Mouse (Mus musculus): ENCODE measurements around the gene Gm9887. TPM values are rescaled to one million over a fixed set of nuclear protein-coding genes. Genes with fewer than 3 reads are reported as not detected.

Gm9887 gene
- total RNA-seq (2017) = 0.69 and 2.5 TPM in 2 replicates

- ATAC-seq (replicated peaks in 1 of 2; ENCODE audit: insufficient read depth in 1 of 2, low FRiP score in 2 of 2, low TSS enrichment in 1 of 2, low read depth in 1 of 2, poor library complexity in 2 of 2, severe bottlenecking in 2 of 2) = peak; percentile 78 to 84
Measured at GRCm38 (mm10) chr12:69371854-69372671, at the start of gene Gm9887, which contains the start of gene Arf6. TSS of gene Gm9887 (minus strand) at chr12:69372458. TSS of gene Arf6 (plus strand) at chr12:69372150.

DNA sequence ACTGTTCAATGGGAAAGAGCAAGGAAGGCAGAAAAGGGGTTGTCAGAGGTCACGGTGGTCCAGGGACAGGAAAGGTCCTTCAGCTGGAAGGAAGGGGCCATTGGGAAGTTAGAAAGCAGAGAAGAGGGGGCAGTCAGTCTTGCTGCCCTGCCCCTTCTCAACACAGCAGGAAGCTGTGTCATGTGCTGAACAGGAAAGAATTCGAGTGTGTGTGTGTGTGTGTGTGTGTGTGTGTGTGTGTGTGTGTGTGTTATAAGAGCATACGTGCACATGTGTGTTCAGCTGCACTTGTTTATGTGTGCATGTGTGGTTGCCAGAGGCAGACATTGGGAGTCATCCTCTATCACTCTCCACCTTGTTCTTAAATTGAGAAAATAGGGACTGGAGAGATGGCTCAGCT, 48.5 kb upstream of the Gm9887 start:
- no peak for ATAC-seq (replicated peaks in 1 of 2; ENCODE audit: insufficient read depth in 1 of 2, low FRiP score in 2 of 2, low TSS enrichment in 1 of 2, low read depth in 1 of 2, poor library complexity in 2 of 2, severe bottlenecking in 2 of 2)

DNA sequence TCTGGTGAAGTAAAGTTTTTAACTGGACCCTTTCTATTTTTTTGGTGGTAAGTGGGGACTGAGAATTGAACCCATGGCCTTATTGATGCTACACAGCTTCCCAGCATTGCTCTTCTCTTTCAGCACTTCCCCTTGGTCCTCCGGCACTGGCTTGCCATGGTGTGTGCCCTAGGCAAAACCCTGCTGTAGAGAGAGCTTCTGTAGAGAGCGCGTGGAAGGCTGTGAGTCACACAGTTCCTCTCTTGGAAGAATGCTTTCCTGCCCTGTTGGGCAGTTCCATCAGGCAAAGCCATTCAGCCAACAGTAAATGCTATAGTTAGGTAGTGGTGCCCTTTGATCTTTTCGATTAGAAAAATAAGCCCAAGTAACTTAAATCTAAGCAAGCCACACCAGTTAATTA, 47.3 kb upstream of the Gm9887 start:
- ATAC-seq (replicated peaks in 1 of 2; ENCODE audit: insufficient read depth in 1 of 2, low FRiP score in 2 of 2, low TSS enrichment in 1 of 2, low read depth in 1 of 2, poor library complexity in 2 of 2, severe bottlenecking in 2 of 2) = no peak

GRCm38 (mm10) chr12:69419017-69419605, 46.9 kb upstream of the Gm9887 start:
- ATAC-seq (replicated peaks in 1 of 2; ENCODE audit: insufficient read depth in 1 of 2, low FRiP score in 2 of 2, low TSS enrichment in 1 of 2, low read depth in 1 of 2, poor library complexity in 2 of 2, severe bottlenecking in 2 of 2) = no peak

DNA sequence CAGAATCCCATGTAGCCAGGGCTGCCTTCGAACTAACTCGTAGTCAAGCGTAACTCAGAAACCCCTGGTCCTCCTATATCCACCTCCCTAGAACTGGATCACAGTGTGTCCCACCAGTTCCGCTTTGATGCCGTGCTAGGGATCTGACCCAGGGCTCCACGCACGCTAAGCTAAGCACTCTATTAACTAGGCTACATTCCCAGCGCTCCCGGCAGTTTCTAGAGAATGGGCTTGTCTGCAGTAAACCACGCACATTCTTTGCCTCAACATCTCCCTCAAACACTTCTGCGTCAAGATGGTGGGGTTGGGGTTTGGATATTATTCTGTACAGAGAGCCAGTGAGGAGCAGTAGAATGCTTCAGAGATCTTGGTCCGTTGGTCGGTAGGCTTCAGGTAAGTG, 46.3 kb upstream of the Gm9887 start:
- no peak for ATAC-seq (replicated peaks in 1 of 2; ENCODE audit: insufficient read depth in 1 of 2, low FRiP score in 2 of 2, low TSS enrichment in 1 of 2, low read depth in 1 of 2, poor library complexity in 2 of 2, severe bottlenecking in 2 of 2)

GRCm38 (mm10) chr12:69417701-69418291, 45.5 kb upstream of the Gm9887 start:
- no peak; a peak in 1 of 4 replicates for ATAC-seq (replicated peaks in 1 of 2; ENCODE audit: insufficient read depth in 1 of 2, low FRiP score in 2 of 2, low TSS enrichment in 1 of 2, low read depth in 1 of 2, poor library complexity in 2 of 2, severe bottlenecking in 2 of 2)

DNA sequence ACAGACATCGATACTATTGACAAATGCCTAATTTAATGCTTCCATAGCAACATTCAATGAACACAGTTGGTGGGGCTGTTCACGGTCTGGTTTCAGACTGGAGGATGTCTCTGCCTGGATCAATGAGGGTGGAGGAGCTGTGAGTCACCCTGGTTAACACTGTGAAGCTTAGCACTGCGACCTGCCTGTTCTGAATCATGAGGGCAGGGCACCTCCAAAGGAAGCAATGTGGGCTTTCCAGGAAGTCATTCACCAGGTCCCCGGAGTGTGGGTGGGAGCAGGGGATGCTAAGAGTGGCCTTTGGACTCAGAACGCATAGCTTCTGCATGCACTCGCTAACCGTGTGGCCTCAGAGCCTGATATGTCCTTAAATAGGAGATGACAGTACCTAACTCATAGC, 44.5 kb upstream of the Gm9887 start:
- peak in 1 of 2 experiments; percentile 49; a peak in 2 of 4 replicates for ATAC-seq (replicated peaks in 1 of 2; ENCODE audit: insufficient read depth in 1 of 2, low FRiP score in 2 of 2, low TSS enrichment in 1 of 2, low read depth in 1 of 2, poor library complexity in 2 of 2, severe bottlenecking in 2 of 2)

DNA sequence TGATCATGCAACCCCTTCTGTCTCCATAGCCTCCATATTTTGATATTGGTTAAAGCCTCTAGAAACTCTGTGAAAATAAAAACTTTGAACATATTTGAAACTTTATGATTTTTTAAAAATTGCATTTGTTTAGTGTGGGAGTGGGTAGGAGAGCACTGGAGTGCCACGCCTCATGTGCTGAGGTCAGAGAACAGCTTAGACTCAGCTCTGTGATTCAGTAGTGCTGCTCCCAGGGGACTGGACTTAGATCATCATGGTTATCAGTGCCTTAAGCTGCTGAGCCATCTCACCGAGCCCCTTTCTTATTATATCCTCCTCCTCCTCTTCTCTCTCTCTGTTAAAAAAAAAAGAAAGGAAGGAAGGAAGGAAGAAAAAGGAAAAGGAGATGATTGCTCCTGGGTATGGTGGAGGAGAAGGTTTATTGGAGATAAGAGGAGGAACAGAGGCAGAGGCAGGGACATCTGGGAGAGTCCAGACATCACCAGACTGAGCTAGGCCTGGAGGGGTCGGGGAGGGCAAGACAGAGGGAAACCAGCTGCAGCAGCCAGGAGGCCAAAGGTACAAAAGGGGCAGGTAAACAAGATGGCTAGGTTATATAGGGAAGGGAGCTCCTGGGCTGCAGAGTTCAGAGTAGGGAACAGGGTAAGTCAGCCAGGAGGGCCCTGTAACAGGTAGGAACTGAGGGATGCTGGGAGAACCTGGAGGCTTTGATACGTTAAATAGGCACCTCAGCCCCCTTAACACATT, 42.7 kb upstream of the Gm9887 start:
- ATAC-seq (replicated peaks in 1 of 2; ENCODE audit: insufficient read depth in 1 of 2, low FRiP score in 2 of 2, low TSS enrichment in 1 of 2, low read depth in 1 of 2, poor library complexity in 2 of 2, severe bottlenecking in 2 of 2) = no peak

GRCm38 (mm10) chr12:69413303-69413702, 41.0 kb upstream of the Gm9887 start:
- no peak for ATAC-seq (replicated peaks in 1 of 2; ENCODE audit: insufficient read depth in 1 of 2, low FRiP score in 2 of 2, low TSS enrichment in 1 of 2, low read depth in 1 of 2, poor library complexity in 2 of 2, severe bottlenecking in 2 of 2)

DNA sequence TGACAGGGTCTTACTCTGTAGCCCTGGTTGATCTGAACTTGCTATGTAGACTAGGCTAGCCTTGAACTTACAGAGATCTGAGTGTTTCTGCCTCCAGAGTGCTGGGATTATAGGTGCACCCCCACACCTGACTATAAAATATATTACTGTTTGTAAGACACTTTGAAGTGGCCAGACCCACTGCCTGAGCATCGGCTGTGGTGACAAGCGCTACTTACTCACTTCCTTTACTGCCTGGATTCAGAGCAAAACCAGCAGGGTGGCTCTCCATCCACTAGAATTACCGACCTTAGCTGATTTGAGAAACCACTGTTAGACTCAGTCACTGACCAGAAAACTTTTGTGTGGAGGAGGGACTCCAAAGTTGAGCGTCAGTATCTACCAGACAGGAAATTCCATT, 39.7 kb upstream of the Gm9887 start:
- ATAC-seq (replicated peaks in 1 of 2; ENCODE audit: insufficient read depth in 1 of 2, low FRiP score in 2 of 2, low TSS enrichment in 1 of 2, low read depth in 1 of 2, poor library complexity in 2 of 2, severe bottlenecking in 2 of 2) = peak; percentile 30 to 44; a peak in 2 of 4 replicates

DNA sequence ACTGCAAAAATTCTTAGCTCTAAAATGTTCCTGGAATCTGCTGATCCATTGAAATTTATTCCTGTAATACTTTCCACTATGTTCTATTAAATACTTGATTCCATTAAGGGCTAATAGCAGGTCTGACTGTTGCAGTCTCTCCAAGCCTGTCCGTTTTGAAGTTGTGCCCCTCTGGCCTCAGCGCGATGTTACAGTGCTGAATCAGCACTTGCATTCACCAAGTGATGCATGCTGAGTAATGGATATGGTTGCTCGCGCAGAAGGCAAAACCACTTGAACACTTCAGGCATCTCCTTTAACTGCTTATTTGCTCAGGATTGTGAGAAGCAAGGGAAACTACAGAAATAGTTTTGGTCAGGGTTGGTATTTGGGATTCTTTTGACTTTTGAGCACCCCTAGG, 38.5 kb upstream of the Gm9887 start:
- ATAC-seq (replicated peaks in 1 of 2; ENCODE audit: insufficient read depth in 1 of 2, low FRiP score in 2 of 2, low TSS enrichment in 1 of 2, low read depth in 1 of 2, poor library complexity in 2 of 2, severe bottlenecking in 2 of 2) = no peak

DNA sequence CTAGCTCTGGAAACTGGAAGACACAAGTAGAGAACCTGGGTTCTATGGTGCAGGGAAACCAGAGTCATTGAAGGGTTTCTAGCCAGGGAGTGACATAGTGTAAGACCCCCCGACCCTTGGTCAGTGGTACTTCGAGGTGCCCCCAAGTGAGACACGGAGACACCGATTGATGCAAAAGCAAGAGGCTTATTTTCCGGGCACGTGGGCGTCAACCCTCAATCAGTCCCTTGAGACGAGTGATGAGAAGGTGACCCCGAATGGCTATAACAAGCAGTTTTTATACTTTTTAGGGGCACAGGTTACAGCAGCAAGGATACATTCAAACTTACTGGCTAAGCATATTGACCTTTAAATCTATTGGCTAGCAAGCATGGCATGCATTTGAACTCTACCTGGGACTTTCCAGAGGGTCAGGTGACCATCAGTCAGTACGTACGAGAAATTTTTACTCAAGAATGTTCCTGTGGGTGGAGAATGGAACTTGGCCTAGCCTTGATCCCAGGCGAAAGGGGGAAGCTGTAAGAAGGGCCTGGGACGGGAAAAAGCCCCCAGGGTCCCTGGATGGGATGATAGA, 30.4 kb upstream of the Gm9887 start:
- no peak for ATAC-seq (replicated peaks in 1 of 2; ENCODE audit: insufficient read depth in 1 of 2, low FRiP score in 2 of 2, low TSS enrichment in 1 of 2, low read depth in 1 of 2, poor library complexity in 2 of 2, severe bottlenecking in 2 of 2)

GRCm38 (mm10) chr12:69402100-69402499, 29.8 kb upstream of the Gm9887 start:
- no peak for ATAC-seq (replicated peaks in 1 of 2; ENCODE audit: insufficient read depth in 1 of 2, low FRiP score in 2 of 2, low TSS enrichment in 1 of 2, low read depth in 1 of 2, poor library complexity in 2 of 2, severe bottlenecking in 2 of 2)

GRCm38 (mm10) chr12:69400871-69401286, 28.6 kb upstream of the Gm9887 start:
- peak; percentile 46 to 51; a peak in 2 of 4 replicates for ATAC-seq (replicated peaks in 1 of 2; ENCODE audit: insufficient read depth in 1 of 2, low FRiP score in 2 of 2, low TSS enrichment in 1 of 2, low read depth in 1 of 2, poor library complexity in 2 of 2, severe bottlenecking in 2 of 2)

DNA sequence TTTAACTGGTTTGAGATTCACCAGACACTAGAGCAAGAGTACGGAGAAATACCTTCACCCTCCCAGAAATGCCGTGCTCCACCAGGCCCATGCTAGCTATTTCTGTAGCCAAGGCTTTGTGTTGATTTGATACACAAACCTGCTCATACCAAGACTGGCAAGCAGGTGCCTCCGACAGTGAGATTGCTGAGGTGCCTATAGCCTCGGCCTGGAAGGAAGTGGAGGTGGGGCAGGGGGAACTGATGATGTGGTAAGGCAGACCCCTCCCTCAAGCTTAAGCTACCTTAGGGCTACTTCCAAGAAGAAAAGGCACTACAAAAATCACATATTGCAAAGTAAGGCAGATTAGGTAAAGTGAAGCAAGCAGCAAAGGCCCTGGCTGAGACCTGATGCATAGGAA, 28.1 kb upstream of the Gm9887 start:
- no peak for ATAC-seq (replicated peaks in 1 of 2; ENCODE audit: insufficient read depth in 1 of 2, low FRiP score in 2 of 2, low TSS enrichment in 1 of 2, low read depth in 1 of 2, poor library complexity in 2 of 2, severe bottlenecking in 2 of 2)

- no peak for ATAC-seq (replicated peaks in 1 of 2; ENCODE audit: insufficient read depth in 1 of 2, low FRiP score in 2 of 2, low TSS enrichment in 1 of 2, low read depth in 1 of 2, poor library complexity in 2 of 2, severe bottlenecking in 2 of 2)
Measured at GRCm38 (mm10) chr12:69394456-69394855, 22.2 kb upstream of the Gm9887 start.

GRCm38 (mm10) chr12:69393076-69393475, 20.8 kb upstream of the Gm9887 start:
- ATAC-seq (replicated peaks in 1 of 2; ENCODE audit: insufficient read depth in 1 of 2, low FRiP score in 2 of 2, low TSS enrichment in 1 of 2, low read depth in 1 of 2, poor library complexity in 2 of 2, severe bottlenecking in 2 of 2) = no peak

Measured in hematopoietic stem cell, adult 5-6 weeks (primary cell).